Mouse (Mus musculus) lung, adult 2 months (tissue): ENCODE results near the gene Sccpdh. TPM values are rescaled to one million over a fixed set of nuclear protein-coding genes. Genes with fewer than 3 reads are reported as not detected.
"Not testable (repeated sequence)": the region's sequence is repeated elsewhere in the genome, so short reads cannot be mapped to it uniquely, and the experiment has no call there.

Experiments
- DNase-seq: peaks from one replicate; pipeline ENCODE4 v3.0.0; 2022
- H3K4me1 ChIP-seq: fragments of 200-500 bp; 2 replicates; pipeline ENCODE4 v1.6.1; 2011; ENCODE audit warnings: low read length; ENCODE audit not compliant: control insufficient read depth, insufficient read depth
- H3K4me3 ChIP-seq: fragments of 200-500 bp; replicated peaks from 2 replicates; pipeline ENCODE3; 2011; ENCODE audit warnings: low read depth, mild to moderate bottlenecking, control low read depth, low read length; ENCODE audit errors: extremely low read depth
- CTCF ChIP-seq: fragments of 200-500 bp; IDR thresholded peaks from 2 replicates; pipeline ENCODE4 v1.5.1; 2011; ENCODE audit warnings: mild to moderate bottlenecking, low read length, control low read depth; ENCODE audit not compliant: insufficient read depth
- POLR2A ChIP-seq: fragments of 200-500 bp; IDR thresholded peaks from 2 replicates; pipeline ENCODE4 v1.6.1; 2011; ENCODE audit warnings: low read depth, mild to moderate bottlenecking, control low read depth, low read length, borderline replicate concordance; ENCODE audit errors: extremely low read depth
- WGBS: fragments of 180-500 bp; shearing (Covaris S2); methylation state at CpG from one replicate; pipeline ENCODE4 v1.1.7; 2018; 5-methylcytosine and 5-hydroxymethylcytosine counted together
- polyA plus RNA-seq: library from polyadenylated mRNA; depleted of rRNA; stranded (reverse); fragments of >200 nt; gene quantifications from 2 replicates; pipeline ENCODE4 v1.2.3, GENCODE M21; 2012

Gene Sccpdh
- polyA plus RNA-seq, 1 experiment = 8.8 TPM

DNA sequence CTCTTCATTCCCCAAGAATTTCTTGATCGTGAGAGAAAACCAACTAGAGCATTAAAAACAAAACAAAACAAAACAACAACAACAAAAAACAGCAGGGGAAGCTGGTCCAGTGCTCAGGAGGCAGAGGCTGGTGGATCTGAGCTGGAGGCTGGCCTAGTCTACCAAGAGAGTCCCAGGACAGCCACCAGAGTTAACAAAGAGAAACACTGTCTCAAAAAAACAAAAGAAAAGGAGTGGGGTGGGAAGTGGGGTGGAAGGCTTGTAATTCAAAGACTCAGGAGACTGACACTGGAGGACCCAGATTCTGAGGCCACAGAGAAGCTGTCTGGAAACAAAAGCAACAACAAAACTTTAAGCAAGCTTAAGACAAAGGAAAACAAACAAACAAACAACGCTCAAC is 1.0 kb upstream of the Sccpdh start:
- H3K4me3 ChIP-seq = no peak overlapping the region
- TF ChIP-seq POLR2A (no peak), CTCF (no peak)
- WGBS = 79% methylated on average over 2 of the region's 2 CpGs
- no peak for DNase-seq
- 0 out of 2 replicates have a peak, but pooled peaks cover 2% of the 10 kb centered on the region for H3K4me1 ChIP-seq

DNA sequence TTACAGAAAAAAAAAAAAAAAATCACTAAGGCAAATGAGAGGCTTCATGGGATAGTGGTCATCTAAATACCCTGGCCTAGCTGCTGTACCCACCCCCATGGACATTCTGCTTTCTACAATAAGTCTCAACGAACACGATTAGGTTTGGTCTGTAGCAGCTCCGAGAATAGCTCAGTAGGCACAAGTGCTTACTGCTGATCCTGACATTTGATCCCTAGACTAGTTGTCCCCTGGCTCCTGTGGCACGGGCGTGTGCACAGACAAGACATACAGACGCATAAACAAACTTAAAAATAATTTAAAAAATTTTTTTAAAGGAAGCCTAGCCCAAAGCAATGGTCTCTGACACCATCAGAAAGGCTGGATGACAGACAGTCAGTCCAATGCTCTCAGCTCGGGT is 560 bp upstream of the Sccpdh start:
- Histone ChIP-seq H3K4me1 (0 out of 2 replicates have a peak, but pooled peaks cover 2% of the 10 kb centered on the region), H3K4me3 (peak overlapping the region; percentile 71)
- no peak for DNase-seq
- TF ChIP-seq CTCF (no peak), POLR2A (no peak)
- WGBS = 17% methylated on average over 7 of the region's 7 CpGs

DNA sequence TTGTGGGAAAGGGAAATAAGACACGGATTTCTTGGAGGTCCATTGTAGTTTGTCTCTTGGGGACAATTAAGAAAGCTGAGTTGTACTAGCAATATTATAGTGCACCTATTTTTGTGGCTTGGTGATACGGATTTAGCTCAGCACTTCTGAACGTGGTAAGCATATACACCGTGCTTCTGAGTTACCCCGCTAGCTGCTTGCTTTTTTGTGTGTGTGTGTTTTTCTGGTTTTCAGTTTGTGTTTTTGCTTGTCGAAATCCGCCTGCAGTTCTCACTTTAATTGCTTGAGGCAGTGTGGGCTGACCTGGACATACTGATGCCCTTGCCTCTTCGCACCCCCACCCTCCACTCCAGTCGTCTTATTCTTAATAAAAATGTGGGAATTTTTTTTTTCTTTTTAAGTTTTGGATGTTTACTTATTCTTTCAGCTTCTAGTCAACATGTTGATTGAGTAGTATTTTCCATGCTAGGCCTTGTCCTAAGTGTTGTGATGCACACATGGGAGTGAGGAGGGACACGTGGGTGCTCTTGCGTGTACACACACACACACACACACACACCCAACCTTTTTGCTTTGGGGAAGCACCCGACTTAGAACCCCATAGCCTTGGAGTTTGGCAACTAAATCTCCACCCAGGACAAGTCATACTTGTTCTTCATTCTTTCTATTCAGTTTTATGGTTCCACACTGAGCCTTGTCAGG is 977 bp downstream of the Sccpdh start:
- no peak for DNase-seq
- H3K4me1 ChIP-seq = 0 out of 2 replicates have a peak, but pooled peaks cover 2% of the 10 kb centered on the region
- WGBS = 24% methylated on average over 12 of the region's 12 CpGs
- peak overlapping the region; percentile 71 for H3K4me3 ChIP-seq
- TF ChIP-seq CTCF = no peak
- TF ChIP-seq POLR2A = no peak

DNA sequence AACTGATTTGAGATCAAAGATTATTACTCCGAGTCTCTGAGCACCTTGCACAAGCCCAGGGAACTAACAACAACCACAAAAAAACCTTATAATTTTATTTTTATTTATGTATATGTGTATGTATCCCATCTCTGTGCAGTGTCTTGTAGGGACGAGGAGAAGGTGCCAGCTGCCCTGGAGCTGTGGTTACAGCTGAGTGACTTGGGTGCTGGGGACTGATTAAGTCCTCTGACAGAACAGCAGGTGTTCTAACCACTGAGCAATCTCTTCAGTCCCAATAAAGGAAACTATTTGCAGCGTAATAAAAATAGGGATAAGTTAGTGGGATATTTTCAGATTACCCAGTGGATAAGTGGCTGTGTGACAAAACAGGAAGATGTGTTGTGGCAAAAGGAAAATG is 6.3 kb downstream of the Sccpdh start:
- no peak overlapping the region for H3K4me3 ChIP-seq
- no peak for TF ChIP-seq POLR2A
- TF ChIP-seq CTCF = no peak
- 94% methylated on average over 3 of the region's 3 CpGs for WGBS
- no peak for DNase-seq
- no peaks in the 10 kb centered on the region for H3K4me1 ChIP-seq

DNA sequence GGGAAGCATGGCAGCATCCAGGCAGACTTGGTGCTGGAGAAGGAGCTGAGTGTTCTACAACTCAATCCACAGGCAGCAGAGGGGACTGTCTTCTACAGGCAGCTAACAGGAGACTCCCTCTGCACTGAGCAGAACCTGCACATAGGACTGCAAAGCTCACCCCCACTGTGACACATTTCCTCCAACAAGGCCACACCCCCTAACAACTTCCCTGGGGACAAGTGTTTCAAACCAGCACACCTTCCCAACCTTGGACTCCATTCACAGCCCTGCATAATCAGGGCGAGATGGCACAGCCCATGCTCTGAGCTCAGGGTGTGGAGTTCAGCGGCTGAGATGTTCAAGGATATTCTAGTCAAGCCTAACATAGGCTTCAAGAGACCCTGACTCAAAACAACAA is 9.0 kb downstream of the Sccpdh start:
- H3K4me3 ChIP-seq = no peak overlapping the region
- no peak for TF ChIP-seq POLR2A
- no peak for TF ChIP-seq CTCF
- 94% methylated on average over 2 of the region's 2 CpGs for WGBS
- H3K4me1 ChIP-seq = no peaks in the 10 kb centered on the region
- DNase-seq = no peak

DNA sequence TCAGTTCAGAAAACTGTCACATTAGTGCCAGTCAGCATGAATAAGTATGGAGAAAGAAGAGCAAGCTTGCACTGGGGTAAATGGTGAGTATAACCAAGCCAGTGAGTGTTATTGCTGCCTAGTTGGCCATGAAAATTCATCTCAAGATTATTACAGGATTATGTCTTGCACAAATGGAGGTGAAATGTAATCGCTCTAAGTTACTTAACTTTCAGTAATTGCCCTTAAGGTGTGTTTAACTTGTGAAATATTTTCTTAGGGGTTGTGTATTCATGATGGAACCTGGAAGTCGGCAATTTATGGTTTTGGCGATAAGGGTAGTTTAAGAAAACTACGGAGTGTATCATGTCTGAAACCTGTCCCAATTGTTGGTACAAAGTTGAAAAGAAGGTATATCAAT is 11.3 kb downstream of the Sccpdh start:
- WGBS = 89% methylated on average over 4 of the region's 4 CpGs
- Histone ChIP-seq H3K4me3 (no peak overlapping the region), H3K4me1 (no peaks in the 10 kb centered on the region)
- TF ChIP-seq CTCF = no peak
- TF ChIP-seq POLR2A = no peak
- DNase-seq = no peak

DNA sequence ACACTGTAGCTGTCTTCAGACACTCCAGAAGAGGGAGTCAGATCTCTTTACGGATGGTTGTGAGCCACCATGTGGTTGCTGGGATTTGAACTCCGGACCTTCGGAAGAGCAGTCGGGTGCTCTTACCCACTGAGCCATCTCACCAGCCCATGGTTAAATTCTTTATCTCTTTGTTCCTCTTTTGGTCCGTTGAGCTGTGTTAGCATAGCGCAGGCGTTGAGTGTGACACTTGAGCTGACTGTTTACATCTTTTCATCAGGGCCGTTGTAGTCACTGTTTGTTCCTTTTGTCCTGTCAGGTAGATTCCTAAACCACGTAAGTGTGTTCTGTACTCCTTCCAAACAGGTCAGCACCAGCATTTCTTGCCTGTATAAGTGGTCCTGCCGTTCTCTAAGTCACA is 14.7 kb downstream of the Sccpdh start:
- H3K4me1 ChIP-seq, H3K4me3 ChIP-seq, DNase-seq: not testable (repeated sequence)
- 75% methylated on average over 10 of the region's 10 CpGs for WGBS

DNA sequence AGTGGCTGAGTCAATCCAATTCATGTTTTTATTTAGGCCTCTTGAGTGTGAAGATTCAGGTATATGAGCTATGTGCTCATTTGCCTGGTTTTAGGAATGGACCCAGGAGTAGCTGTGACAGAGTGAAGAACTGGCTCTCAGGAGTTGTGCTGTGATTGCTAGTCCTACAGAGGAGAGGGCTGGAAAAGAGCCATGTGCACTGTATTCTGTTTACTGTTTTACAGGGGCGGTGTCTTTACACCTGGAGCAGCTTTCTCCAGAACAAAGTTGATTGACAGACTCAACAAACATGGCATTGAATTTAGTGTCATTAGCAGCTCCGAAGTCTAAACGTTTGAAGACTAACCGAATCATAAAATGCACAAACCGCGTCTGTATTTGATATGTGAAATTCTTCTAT is 18.3 kb downstream of the Sccpdh start:
- WGBS = 84% methylated on average over 6 of the region's 6 CpGs
- Histone ChIP-seq H3K4me3 (no peak overlapping the region), H3K4me1 (no peaks in the 10 kb centered on the region)
- DNase-seq = no peak
- TF ChIP-seq CTCF (no peak), POLR2A (no peak)

DNA sequence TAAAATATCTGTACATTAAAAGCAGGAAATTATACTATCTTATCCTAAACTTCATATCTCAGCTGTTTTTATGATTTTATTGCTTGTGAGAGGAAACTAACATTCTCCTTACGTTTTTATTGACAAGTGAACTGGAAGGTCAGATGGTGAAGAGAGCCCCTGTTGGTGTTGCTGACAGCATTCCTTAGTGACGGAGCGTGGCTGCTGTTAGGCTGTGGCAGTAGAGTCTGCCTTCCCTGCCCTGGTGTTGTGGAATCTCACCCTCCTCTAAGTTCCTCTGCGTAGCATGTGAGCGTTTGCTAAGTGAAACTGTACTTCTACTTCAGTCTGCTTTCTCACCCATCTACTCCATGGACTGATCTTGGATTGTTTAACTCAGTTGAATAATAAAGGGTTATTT is 18.8 kb downstream of the Sccpdh start:
- 81% methylated on average over 5 of the region's 5 CpGs for WGBS
- no peak for TF ChIP-seq POLR2A
- TF ChIP-seq CTCF = no peak
- no peak for DNase-seq
- Histone ChIP-seq H3K4me1 (no peaks in the 10 kb centered on the region), H3K4me3 (no peak overlapping the region)

DNA sequence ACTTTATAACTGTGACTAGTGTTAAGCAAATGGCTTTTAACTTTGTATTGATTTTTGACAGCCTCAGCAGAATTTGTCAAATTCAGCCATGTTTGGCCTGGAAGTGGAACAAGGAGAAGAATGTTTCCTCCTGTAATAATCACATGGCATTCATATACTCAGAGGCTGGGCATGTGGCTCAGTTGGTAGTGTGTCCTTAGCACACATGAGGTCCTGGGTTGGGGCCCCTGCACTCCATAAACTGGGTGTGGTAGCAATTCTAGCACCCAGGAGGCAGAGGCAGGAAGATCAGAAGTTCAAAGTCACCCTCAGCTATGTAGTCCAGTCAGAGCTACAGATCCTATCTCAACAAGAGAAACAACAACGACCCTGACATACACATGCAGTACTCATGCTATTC is 19.3 kb downstream of the Sccpdh start:
- Histone ChIP-seq H3K4me1 (no peaks in the 10 kb centered on the region), H3K4me3 (no peak overlapping the region)
- TF ChIP-seq POLR2A = no peak
- TF ChIP-seq CTCF = no peak
- DNase-seq = no peak
- 81% methylated on average over 1 of the region's 1 CpGs for WGBS
